Mouse (Mus musculus) E14TG2a.4 (cell line): Measurements from ENCODE around the gene Alk.

ENCODE experiments used
- CTCF ChIP-seq: conservative IDR thresholded peaks from 2 replicates; pipeline ENCODE4 v1.5.1; 2014; ENCODE audit warnings: low read length
- NANOG ChIP-seq: IDR thresholded peaks from 2 replicates; pipeline ENCODE4 v1.6.1; 2014; ENCODE audit warnings: borderline replicate concordance, low read length, mixed read lengths

DNA sequence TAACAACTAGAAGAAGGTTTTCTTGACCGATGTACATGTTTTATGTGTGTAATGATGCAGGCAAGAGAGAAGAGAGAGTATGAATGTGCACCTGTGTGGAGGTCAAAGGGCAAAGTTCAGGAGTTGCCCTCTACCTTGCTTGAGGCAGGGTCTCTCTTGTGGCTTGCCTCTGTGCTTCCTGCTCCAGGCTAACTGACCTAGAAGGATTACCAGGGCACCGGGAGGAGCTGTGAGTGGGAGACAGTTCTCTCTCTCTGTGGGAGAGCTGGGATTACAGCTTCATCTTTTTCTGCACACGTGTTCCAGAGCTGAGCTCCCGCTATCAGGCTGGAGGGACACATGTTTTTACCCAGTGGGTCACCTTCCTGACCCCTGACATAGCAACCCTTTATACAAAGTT is 127.5 kb downstream of the Alk start:
- TF ChIP-seq CTCF = no peak
- no peak for TF ChIP-seq NANOG
